Mouse (Mus musculus): ENCODE measurements around the gene Birc3. TPM values are rescaled to one million over a fixed set of nuclear protein-coding genes. Genes with fewer than 3 reads are reported as not detected.
"Not testable (repeated sequence)": the region's sequence is repeated elsewhere in the genome, so short reads cannot be mapped to it uniquely, and the experiment has no call there.

Gene Birc3
- polyA plus RNA-seq, 1 experiment from 2014 or later = 12.9 TPM

GRCm38 (mm10) chr9:7897502-7897901 is 24.5 kb upstream of the Birc3 start:
- in situ Hi-C loops (cut with MboI; ENCODE audit: low pct_unique_long_range_greater_than_20kb) = loop anchor here (5.0 to 25.0 kb wide), 3 partner anchors 185 to 685 kb away; no protein-coding TSS in a partner anchor
- CTCF ChIA-PET = interaction anchor here (0.6 to 1.5 kb wide), 5 partner anchors 14 to 294 kb away, joined by 3 to 6 read pairs (median 3); no protein-coding TSS in a partner anchor
- no peaks in the 10 kb centered on the region for H3K27me3 ChIP-seq
- POLR2A ChIA-PET = no interaction called here
- TF ChIP-seq CTCF (IDR thresholded peaks at IDR 0.05) = peak; percentile 88
- ATAC-seq (peak; percentile 65), DNase-seq (ENCODE audit: low read depth, low spot score) (peak; percentile 17)

GRCm38 (mm10) chr9:7891796-7892195 is 18.8 kb upstream of the Birc3 start:
- not testable (repeated sequence) for H3K27me3 ChIP-seq; DNase-seq (ENCODE audit: low read depth, low spot score); ATAC-seq
- in situ Hi-C loops (cut with MboI; ENCODE audit: low pct_unique_long_range_greater_than_20kb) = loop anchor here (10.0 to 25.0 kb wide), 2 partner anchors 287 to 679 kb away; no protein-coding TSS in a partner anchor
- CTCF ChIA-PET = interaction anchor here (1.0 kb wide), 1 partner anchor 11 kb away, joined by 3 read pairs; no protein-coding TSS in a partner anchor
- POLR2A ChIA-PET = interaction anchor here (0.6 kb wide), 1 partner anchor 23 kb away, joined by 8 read pairs; no protein-coding TSS in a partner anchor

GRCm38 (mm10) chr9:7891177-7891576 is 18.2 kb upstream of the Birc3 start:
- in situ Hi-C loops (cut with MboI; ENCODE audit: low pct_unique_long_range_greater_than_20kb) = loop anchor here (10.0 to 25.0 kb wide), 2 partner anchors 286 to 679 kb away; no protein-coding TSS in a partner anchor
- CTCF ChIA-PET = interaction anchor here (1.0 kb wide), 1 partner anchor 10 kb away, joined by 3 read pairs; no protein-coding TSS in a partner anchor

GRCm38 (mm10) chr9:7884346-7884745 is 11.4 kb upstream of the Birc3 start:
- in situ Hi-C loops (cut with MboI; ENCODE audit: low pct_unique_long_range_greater_than_20kb) = loop anchor here (25.0 kb wide), 1 partner anchor 672 kb away; no protein-coding TSS in a partner anchor
- DNase-seq (ENCODE audit: low read depth, low spot score) (no peak), ATAC-seq (no peak)
- CTCF ChIA-PET = interaction anchor here (1.0 kb wide), 1 partner anchor 13 kb away, joined by 3 read pairs; no protein-coding TSS in a partner anchor
- H3K27me3 ChIP-seq = no peaks in the 10 kb centered on the region
- TF ChIP-seq CTCF (IDR thresholded peaks at IDR 0.05) = no peak
- POLR2A ChIA-PET = no interaction called here

More at GRCm38 (mm10) chr9:7891177-7891576, 18.2 kb upstream of the Birc3 start:
- no peak for DNase-seq (ENCODE audit: low read depth, low spot score)
- POLR2A ChIA-PET = no interaction called here
- no peaks in the 10 kb centered on the region for H3K27me3 ChIP-seq
- no peak for ATAC-seq
- TF ChIP-seq CTCF (IDR thresholded peaks at IDR 0.05) = no peak

- ChIA-PET POLR2A (interaction anchor here (1.1 kb wide), 1 partner anchor 9 kb away, joined by 3 read pairs; the partner anchor contains the start of gene Birc3), CTCF (no interaction called here)
- DNase-seq (ENCODE audit: low read depth, low spot score) (no peak), ATAC-seq (no peak)
- no peaks in the 10 kb centered on the region for H3K27me3 ChIP-seq
- TF ChIP-seq CTCF (IDR thresholded peaks at IDR 0.05) = no peak
- in situ Hi-C loops (cut with MboI; ENCODE audit: low pct_unique_long_range_greater_than_20kb) = loop anchor here (25.0 kb wide), 1 partner anchor 670 kb away; no protein-coding TSS in a partner anchor
These were observed 9.4 kb upstream of the Birc3 start for GRCm38 (mm10) chr9:7882304-7882865.

- CTCF ChIA-PET = interaction anchor here (1.0 to 1.1 kb wide), 2 partner anchors 16 to 19 kb away, joined by 3 read pairs; no protein-coding TSS in a partner anchor
- in situ Hi-C loops (cut with MboI; ENCODE audit: low pct_unique_long_range_greater_than_20kb) = no loop called here
- POLR2A ChIA-PET = interaction anchor here (0.9 to 1.9 kb wide), 2 partner anchors 8 to 37 kb away, joined by 3 to 5 read pairs; partner anchors contain the start of gene Birc2
- no peak for DNase-seq (ENCODE audit: low read depth, low spot score)
- peak; percentile 41 for TF ChIP-seq CTCF (IDR thresholded peaks at IDR 0.05)
- ATAC-seq = no peak
- H3K27me3 ChIP-seq = no peaks in the 10 kb centered on the region
These were observed 675 bp upstream of the Birc3 start for GRCm38 (mm10) chr9:7873511-7874211.

- ChIA-PET POLR2A (interaction anchor here (1.1 to 1.9 kb wide), 2 partner anchors 35 to 36 kb away, joined by 4 to 5 read pairs; partner anchors contain the start of gene Birc2), CTCF (no interaction called here)
- ATAC-seq = peak; percentile 26
- no peaks in the 10 kb centered on the region for H3K27me3 ChIP-seq
- in situ Hi-C loops (cut with MboI; ENCODE audit: low pct_unique_long_range_greater_than_20kb) = no loop called here
- no peak for TF ChIP-seq CTCF (IDR thresholded peaks at IDR 0.05)
- DNase-seq (ENCODE audit: low read depth, low spot score) = no peak
These were observed 777 bp downstream of the Birc3 start for GRCm38 (mm10) chr9:7872044-7872774.

GRCm38 (mm10) chr9:7871316-7872043 is 1.5 kb downstream of the Birc3 start:
- CTCF ChIA-PET = no interaction called here
- POLR2A ChIA-PET = interaction anchor here (1.1 kb wide), 1 partner anchor 35 kb away, joined by 4 read pairs; the partner anchor contains the start of gene Birc2
- TF ChIP-seq CTCF (IDR thresholded peaks at IDR 0.05) = no peak
- in situ Hi-C loops (cut with MboI; ENCODE audit: low pct_unique_long_range_greater_than_20kb) = no loop called here
- H3K27me3 ChIP-seq = no peaks in the 10 kb centered on the region
- ATAC-seq = no peak
- DNase-seq (ENCODE audit: low read depth, low spot score) = no peak

- H3K27me3 ChIP-seq = no peaks in the 10 kb centered on the region
- ATAC-seq (no peak), DNase-seq (ENCODE audit: low read depth, low spot score) (no peak)
- ChIA-PET POLR2A (interaction anchor here (1.1 kb wide), 1 partner anchor 34 kb away, joined by 4 read pairs; the partner anchor contains the start of gene Birc2), CTCF (no interaction called here)
- in situ Hi-C loops (cut with MboI; ENCODE audit: low pct_unique_long_range_greater_than_20kb) = no loop called here
- no peak for TF ChIP-seq CTCF (IDR thresholded peaks at IDR 0.05)
These were observed 2.2 kb downstream of the Birc3 start for GRCm38 (mm10) chr9:7870556-7871315.
